Mouse (Mus musculus) gonadal fat pad, adult 2 months (tissue): ENCODE measurements at regions not wholly inside any gene's neighbourhood (a gene's known extent, or its start where the extent isn't known, plus 50 kb on each side); places are given as distances from the start of the nearest gene placed in this dataset.
A peak's percentile ranks its signal among the peaks of the same experiment; 100 is the strongest.

Experiments
- DNase-seq: peaks from one replicate; pipeline ENCODE4 v3.0.0-alpha.2; 2012; ENCODE audit warnings: low read depth

- DNase-seq, result no peak
These were observed 1411.6 kb upstream of the A1bg start for GRCm38 (mm10) chr15:62334256-62335009.

- DNase-seq, result no peak
These were observed 1409.3 kb upstream of the A1bg start for GRCm38 (mm10) chr15:62332129-62332528.

- no peak for DNase-seq
These were observed 1408.5 kb upstream of the A1bg start for GRCm38 (mm10) chr15:62331138-62331800.

GRCm38 (mm10) chr15:62328920-62329319 is 1406.1 kb upstream of the A1bg start:
- DNase-seq, result no peak

GRCm38 (mm10) chr15:62328305-62328881 is 1405.6 kb upstream of the A1bg start:
- DNase-seq, result no peak

- no peak for DNase-seq
These were observed 1404.7 kb upstream of the A1bg start for GRCm38 (mm10) chr15:62327481-62327880.

GRCm38 (mm10) chr15:62326524-62326923 is 1403.7 kb upstream of the A1bg start:
- DNase-seq, result no peak

GRCm38 (mm10) chr15:62325451-62326290 is 1402.9 kb upstream of the A1bg start:
- no peak for DNase-seq

GRCm38 (mm10) chr15:62320966-62321365 is 1398.2 kb upstream of the A1bg start:
- no peak for DNase-seq

GRCm38 (mm10) chr15:62314449-62314848 is 1391.6 kb upstream of the A1bg start:
- DNase-seq, result no peak

- DNase-seq, result peak; percentile 69
These were observed 1379.4 kb upstream of the A1bg start for GRCm38 (mm10) chr15:62302233-62302632.

- DNase-seq, result peak; percentile 55
These were observed 1378.8 kb upstream of the A1bg start for GRCm38 (mm10) chr15:62301567-62301966.

- DNase-seq, result no peak
These were observed 1374.3 kb upstream of the A1bg start for GRCm38 (mm10) chr15:62297138-62297537.

- peak; percentile 84 for DNase-seq
These were observed 1372.6 kb upstream of the A1bg start for GRCm38 (mm10) chr15:62295233-62295927.

- no peak for DNase-seq
These were observed 1372.0 kb upstream of the A1bg start for GRCm38 (mm10) chr15:62294786-62295185.

- no peak for DNase-seq
These were observed 1370.1 kb upstream of the A1bg start for GRCm38 (mm10) chr15:62292876-62293275.

GRCm38 (mm10) chr15:62290687-62291086 is 1367.9 kb upstream of the A1bg start:
- no peak for DNase-seq

GRCm38 (mm10) chr15:62286666-62287655 is 1364.1 kb upstream of the A1bg start:
- DNase-seq, result no peak

GRCm38 (mm10) chr15:62284606-62285531 is 1362.1 kb upstream of the A1bg start:
- DNase-seq, result no peak
